Mouse (Mus musculus) cortical plate, adult 2 months (tissue): ENCODE measurements around the gene Ak4. TPM values are rescaled to one million over a fixed set of nuclear protein-coding genes. Genes with fewer than 3 reads are reported as not detected.

Experiments
- H3K27ac ChIP-seq: fragments of 200-500 bp; 2 replicates; pipeline ENCODE4 v1.5.1; 2012; ENCODE audit warnings: low read length, control low read depth, inconsistent platforms; ENCODE audit not compliant: insufficient read depth
- H3K4me1 ChIP-seq: fragments of 200-500 bp; 2 replicates; pipeline ENCODE4 v1.6.1; 2011; ENCODE audit warnings: low read length; ENCODE audit not compliant: control insufficient read depth, insufficient read depth
- H3K4me3 ChIP-seq: fragments of 200-500 bp; 2 replicates; pipeline ENCODE4 v1.5.1; 2011; ENCODE audit warnings: mild to moderate bottlenecking, low read length, control low read depth; ENCODE audit not compliant: insufficient read depth
- CTCF ChIP-seq: fragments of 200-500 bp; IDR thresholded peaks from 2 replicates; pipeline ENCODE4 v1.5.1; 2011; ENCODE audit warnings: mild to moderate bottlenecking, control low read depth, low read length; ENCODE audit not compliant: insufficient read depth; ENCODE audit errors: extremely low read depth
- POLR2A ChIP-seq: fragments of 200-500 bp; IDR thresholded peaks from 2 replicates; pipeline ENCODE4 v1.6.1; 2011; ENCODE audit warnings: mild to moderate bottlenecking, low read length, control low read depth; ENCODE audit not compliant: insufficient read depth; ENCODE audit errors: extremely low read depth
- polyA plus RNA-seq: library from polyadenylated mRNA; depleted of rRNA; stranded (reverse); fragments of >200 nt; gene quantifications from 2 replicates; pipeline ENCODE4 v1.2.3, GENCODE M21; 2012

Ak4 gene
- polyA plus RNA-seq, 1 experiment, result 33.6 TPM

- no peak for TF ChIP-seq POLR2A
- TF ChIP-seq CTCF, result no peak
- H3K4me3 ChIP-seq, result peak overlapping the region; percentile 59
- no peaks in the 10 kb centered on the region for H3K4me1 ChIP-seq
- no peak overlapping the region for H3K27ac ChIP-seq
These were observed 77.1 kb downstream of the Ak4 start for GRCm38 (mm10) chr4:101496188-101496533.

GRCm38 (mm10) chr4:101496534-101497237, 77.6 kb downstream of the Ak4 start, which contains the start of gene Dnajc6:
Gene Dnajc6, plus strand, starts transcription at chr4:101496648.
- Histone ChIP-seq H3K4me1 (no peaks in the 10 kb centered on the region), H3K4me3 (peak within 1 kb of the TSS; percentile 59), H3K27ac (no peak within 1 kb of the TSS)
- TF ChIP-seq POLR2A (no peak), CTCF (no peak)

GRCm38 (mm10) chr4:101497336-101497735, 78.3 kb downstream of the Ak4 start:
- H3K4me1 ChIP-seq, result no peaks in the 10 kb centered on the region
- H3K27ac ChIP-seq, result no peak overlapping the region
- no peak for TF ChIP-seq POLR2A
- no peak for TF ChIP-seq CTCF
- peak overlapping the region; percentile 59 for H3K4me3 ChIP-seq

GRCm38 (mm10) chr4:101504470-101505007, 85.5 kb downstream of the Ak4 start:
- TF ChIP-seq CTCF (no peak), POLR2A (no peak)
- Histone ChIP-seq H3K27ac (no peak overlapping the region), H3K4me1 (no peaks in the 10 kb centered on the region)

GRCm38 (mm10) chr4:101505966-101506365, 86.9 kb downstream of the Ak4 start:
- no peak for TF ChIP-seq CTCF
- no peak for TF ChIP-seq POLR2A
- Histone ChIP-seq H3K4me1 (peaks cover 1% of the 10 kb centered on the region; the same call in 1 of the 2 replicates), H3K4me3 (no peak overlapping the region), H3K27ac (no peak overlapping the region)

More at GRCm38 (mm10) chr4:101504470-101505007, 85.5 kb downstream of the Ak4 start:
- H3K4me3 ChIP-seq, result no peak overlapping the region

- TF ChIP-seq POLR2A (no peak), CTCF (0 out of 2 replicates have a peak, but pooled peaks have one; percentile 1)
- H3K4me1 ChIP-seq, result peaks cover 3% of the 10 kb centered on the region; the same call in 1 of the 2 replicates
- no peak overlapping the region for H3K4me3 ChIP-seq
- no peak overlapping the region for H3K27ac ChIP-seq
These were observed 87.3 kb downstream of the Ak4 start for GRCm38 (mm10) chr4:101506372-101506771.

GRCm38 (mm10) chr4:101507571-101508422, 88.7 kb downstream of the Ak4 start:
- H3K27ac ChIP-seq, result peak overlapping the region; percentile 89
- TF ChIP-seq POLR2A (peak; percentile 91), CTCF (no peak)
- peak overlapping the region; percentile 88 for H3K4me3 ChIP-seq
- H3K4me1 ChIP-seq, result peaks cover 3% of the 10 kb centered on the region; the same call in 1 of the 2 replicates

GRCm38 (mm10) chr4:101508431-101508830, 89.4 kb downstream of the Ak4 start:
- peaks cover 3% of the 10 kb centered on the region; the same call in 1 of the 2 replicates for H3K4me1 ChIP-seq
- peak overlapping the region; percentile 88 for H3K4me3 ChIP-seq
- no peak for TF ChIP-seq POLR2A
- no peak for TF ChIP-seq CTCF
- H3K27ac ChIP-seq, result peak overlapping the region; percentile 66; the same call in 1 of the 2 replicates

GRCm38 (mm10) chr4:101508851-101509577, 89.9 kb downstream of the Ak4 start:
- H3K4me3 ChIP-seq, result peak overlapping the region; percentile 88
- peak overlapping the region; percentile 66 for H3K27ac ChIP-seq
- TF ChIP-seq CTCF, result no peak
- TF ChIP-seq POLR2A, result no peak
- peaks cover 3% of the 10 kb centered on the region; the same call in 1 of the 2 replicates for H3K4me1 ChIP-seq
